Mouse (Mus musculus) liver, postnatal 0 days (tissue): ENCODE measurements around the gene Zbtb48.

Experiments
- CTCF ChIP-seq: sonication (generic); IDR thresholded peaks from 2 replicates; pipeline ENCODE4 v1.5.1; 2016; ENCODE audit warnings: antibody characterized with exemption, low read depth
- EP300 ChIP-seq: IDR thresholded peaks from 2 replicates; pipeline ENCODE4 v1.6.1; 2016; ENCODE audit warnings: antibody characterized with exemption, low read depth, mild to moderate bottlenecking

- TF ChIP-seq CTCF (no peak), EP300 (no peak)
Measured at GRCm38 (mm10) chr4:152000906-152001305, 26.6 kb downstream of the Zbtb48 start.
